Comparison of ENCODE assay signal across 15 mouse cellular contexts in the genomic region with DNA sequence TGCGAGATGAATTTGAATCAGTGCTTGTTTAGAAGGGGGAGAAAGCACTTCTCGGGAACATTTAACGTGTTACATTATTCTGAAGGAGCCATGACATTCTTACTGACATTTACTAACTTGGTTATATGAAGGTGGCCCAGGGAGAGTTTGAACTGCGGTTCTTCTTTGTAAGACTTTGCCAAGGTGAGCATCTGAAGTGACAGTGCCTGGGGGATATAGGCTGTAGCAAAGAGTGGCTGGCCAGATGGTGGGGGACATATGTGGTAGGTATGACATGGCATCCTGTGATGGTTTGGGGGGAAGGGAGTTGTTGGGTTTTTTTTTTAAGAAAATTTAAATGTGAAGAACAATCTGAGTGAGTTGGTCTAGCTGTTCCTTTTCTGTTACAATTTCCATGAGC.
DNase-seq lines count a peak whose midpoint lies in the region; ATAC-seq and TF ChIP-seq lines count a peak whose summit lies in the region.
"Had no signal": no experiment of that assay in that cellular context is flagged by ENCODE, and none has a peak within 500 bp of the region (broad histone marks: within the 10 kb centered on the region; RNA-seq: fewer than 3 reads in every experiment).

No protein-coding gene starts in this region.

- H3K36me3 ChIP-seq in forebrain, embryonic 13.5 days (ENCODE audit: poor library complexity, severe bottlenecking): no peaks in the 10 kb centered on the region
- no peaks in the 10 kb centered on the region for H3K36me3 ChIP-seq in hindbrain, embryonic 14.5 days (replicated peaks; ENCODE audit: control insufficient read depth, insufficient read depth)
- H3K36me3 ChIP-seq in midbrain, embryonic 15.5 days (replicated peaks): no peaks in the 10 kb centered on the region
- no peaks in the 10 kb centered on the region for H3K36me3 ChIP-seq in kidney, embryonic 16.5 days (ENCODE audit: insufficient read depth, low read length)
- H3K36me3 ChIP-seq: embryonic facial prominence, embryonic 15.5 days; limb, embryonic 12.5 days had no signal

- DNase-seq in cerebellum, adult 2 months: no peak
- no peak for DNase-seq in cerebellum, postnatal 36 days
- no peak for DNase-seq in hindbrain, embryonic 14.5 days (ENCODE audit: low spot score)
- DNase-seq in right cerebral cortex, postnatal 36 days (ENCODE audit: low spot score in 2 of 2): no peak
- DNase-seq in spleen, postnatal 14 days (ENCODE audit: low spot score in 2 of 2): no peak
- DNase-seq: cerebellum, adult 11-12 months; kidney, adult 18-20 months; kidney, postnatal 36 days; right cerebral cortex, adult 18-20 months; thymus, postnatal 36 days had no signal

- H3K9ac ChIP-seq in forebrain, embryonic 13.5 days: peak overlapping the region; percentile 24; the same call in 1 of the 2 replicates
- peak overlapping the region; percentile 79 for H3K9ac ChIP-seq in hindbrain, embryonic 14.5 days
- H3K9ac ChIP-seq in midbrain, embryonic 15.5 days: 0 out of 2 replicates have a peak overlapping the region, but pooled peaks have one; percentile 14
- no peak overlapping the region for H3K9ac ChIP-seq in kidney, embryonic 16.5 days (replicated peaks; ENCODE audit: low read length)
- H3K9ac ChIP-seq: embryonic facial prominence, embryonic 15.5 days; limb, embryonic 12.5 days had no signal

- no peaks in the 10 kb centered on the region; the same call in 1 of the 2 replicates for H3K4me1 ChIP-seq in cerebellum, adult 2 months (ENCODE audit: control insufficient read depth, insufficient read depth, low read length)
- H3K4me1 ChIP-seq in forebrain, embryonic 13.5 days: peaks cover 26% of the 10 kb centered on the region
- peaks cover 20% of the 10 kb centered on the region; the same call in 1 of the 2 replicates for H3K4me1 ChIP-seq in hindbrain, embryonic 14.5 days (replicated peaks; ENCODE audit: control insufficient read depth, insufficient read depth, low read length)
- peaks cover 11% of the 10 kb centered on the region; the same call in 1 of the 2 replicates for H3K4me1 ChIP-seq in midbrain, embryonic 15.5 days
- no peaks in the 10 kb centered on the region for H3K4me1 ChIP-seq in kidney, embryonic 16.5 days (ENCODE audit: insufficient read depth, low read length)
- H3K4me1 ChIP-seq: embryonic facial prominence, embryonic 15.5 days; limb, embryonic 12.5 days had no signal

- H3K27me3 ChIP-seq in cerebellum, adult 2 months (ENCODE audit: control insufficient read depth, insufficient read depth, low read length): no peaks in the 10 kb centered on the region
- H3K27me3 ChIP-seq in forebrain, embryonic 13.5 days: no peaks in the 10 kb centered on the region; the same call in 1 of the 2 replicates
- H3K27me3 ChIP-seq in hindbrain, embryonic 14.5 days (ENCODE audit: control insufficient read depth, insufficient read depth, low read length): peaks cover 19% of the 10 kb centered on the region
- no peaks in the 10 kb centered on the region for H3K27me3 ChIP-seq in midbrain, embryonic 15.5 days (replicated peaks)
- peaks cover 13% of the 10 kb centered on the region; the same call in 1 of the 2 replicates for H3K27me3 ChIP-seq in kidney, embryonic 16.5 days (ENCODE audit: insufficient read depth, low read length)

- peak overlapping the region; percentile 51 for H3K4me3 ChIP-seq in cerebellum, adult 2 months (replicated peaks; ENCODE audit: insufficient read depth, low read depth, low read length)
- peak overlapping the region; percentile 52 for H3K4me3 ChIP-seq in forebrain, embryonic 13.5 days
- H3K4me3 ChIP-seq in hindbrain, embryonic 14.5 days (replicated peaks; ENCODE audit: low read length): peak overlapping the region; percentile 48
- peak overlapping the region; percentile 45 for H3K4me3 ChIP-seq in midbrain, embryonic 15.5 days
- H3K4me3 ChIP-seq in kidney, embryonic 16.5 days (ENCODE audit: low read length): no peak overlapping the region
- H3K4me3 ChIP-seq: embryonic facial prominence, embryonic 15.5 days; limb, embryonic 12.5 days had no signal

- no peak for TF ChIP-seq POLR2A in cerebellum, adult 2 months (IDR thresholded peaks at IDR 0.05; ENCODE audit: borderline replicate concordance, insufficient read depth, low read length)

- H3K27ac ChIP-seq in cerebellum, adult 2 months (ENCODE audit: insufficient read depth, low read length): peak overlapping the region; percentile 56; the same call in 1 of the 2 replicates
- H3K27ac ChIP-seq in forebrain, embryonic 13.5 days: peak overlapping the region; percentile 74; the same call in 1 of the 2 replicates
- peak overlapping the region; percentile 62 for H3K27ac ChIP-seq in hindbrain, embryonic 14.5 days
- no peak overlapping the region for H3K27ac ChIP-seq in midbrain, embryonic 15.5 days
- H3K27ac ChIP-seq in kidney, embryonic 16.5 days (ENCODE audit: low read length): no peak overlapping the region
- H3K27ac ChIP-seq: embryonic facial prominence, embryonic 15.5 days; limb, embryonic 12.5 days had no signal

- H3K9me3 ChIP-seq in forebrain, embryonic 13.5 days (replicated peaks): no peaks in the 10 kb centered on the region
- no peaks in the 10 kb centered on the region for H3K9me3 ChIP-seq in hindbrain, embryonic 14.5 days (ENCODE audit: control insufficient read depth, low read length)
- no peaks in the 10 kb centered on the region for H3K9me3 ChIP-seq in midbrain, embryonic 15.5 days
- no peaks in the 10 kb centered on the region for H3K9me3 ChIP-seq in kidney, embryonic 16.5 days (ENCODE audit: low read length)
- H3K9me3 ChIP-seq: embryonic facial prominence, embryonic 15.5 days; limb, embryonic 12.5 days had no signal

- 12% methylated on average over 4 of the region's 4 CpGs for WGBS in cerebellum, adult 2 months
- WGBS in forebrain, embryonic 13.5 days: 53% methylated on average over 4 of the region's 4 CpGs
- 50% methylated on average over 4 of the region's 4 CpGs for WGBS in hindbrain, embryonic 14.5 days
- WGBS in midbrain, embryonic 15.5 days: 44% methylated on average over 4 of the region's 4 CpGs
- WGBS in kidney, embryonic 16.5 days: 84% methylated on average over 4 of the region's 4 CpGs

- no peak for ATAC-seq in forebrain, embryonic 13.5 days
- ATAC-seq in hindbrain, embryonic 14.5 days (ENCODE audit: low FRiP score): no peak
- no peak for ATAC-seq in midbrain, embryonic 15.5 days (replicated peaks)
- ATAC-seq in kidney, embryonic 16.5 days (ENCODE audit: low FRiP score, low TSS enrichment): no peak

- no peak for TF ChIP-seq CTCF in cerebellum, adult 2 months (IDR thresholded peaks at IDR 0.05; ENCODE audit: borderline replicate concordance, insufficient read depth, low read depth, low read length)

- H3K4me2 ChIP-seq in forebrain, embryonic 13.5 days: peak overlapping the region; percentile 57
- peak overlapping the region; percentile 56 for H3K4me2 ChIP-seq in hindbrain, embryonic 14.5 days (replicated peaks)
- peak overlapping the region; percentile 50 for H3K4me2 ChIP-seq in midbrain, embryonic 15.5 days
- no peak overlapping the region for H3K4me2 ChIP-seq in kidney, embryonic 16.5 days (replicated peaks; ENCODE audit: low read depth, low read length)
- H3K4me2 ChIP-seq: embryonic facial prominence, embryonic 15.5 days; limb, embryonic 12.5 days had no signal

Comparison
In these comparisons a context has a peak if more than half of its experiments do, and no peak if none do; other contexts are left out.
1. H3K27ac ChIP-seq: peak in cerebellum, adult 2 months (single experiment), forebrain, embryonic 13.5 days (single experiment) and hindbrain, embryonic 14.5 days (single experiment); none in midbrain, embryonic 15.5 days (single experiment) and kidney, embryonic 16.5 days (single experiment).